Mouse (Mus musculus) heart, adult 18-20 months (tissue): ENCODE measurements around the gene Snx25. TPM values are rescaled to one million over a fixed set of nuclear protein-coding genes. Genes with fewer than 3 reads are reported as not detected.

Experiments
- DNase-seq, 2 experiments: peaks; one replicate each; pipeline ENCODE4 v3.0.0; 2021 to 2022; ENCODE audit warnings: mixed read lengths in 1 of 2
- long read RNA-seq, 2 experiments: library from polyadenylated mRNA; stranded (forward); transcript quantifications; one replicate each; pipeline ENCODE4 v2.0.0; 2021
- total RNA-seq, 2 experiments: library from RNA; stranded (reverse); gene quantifications; 2 replicates each; pipeline ENCODE4 v1.2.3; 2021

The Snx25 gene
- 1 to 10 TPM; 8.1 to 8.3 TPM for total RNA-seq
- long read RNA-seq, experiment 1, transcript Snx25-203 (19 exons, 3,445 nt) = major isoform, 7 of 16 reads
- long read RNA-seq, experiment 1, partial matches to known transcripts = 2 of 16 reads
- long read RNA-seq, experiment 1, other reads (novel, unspliced or antisense) = 7 of 16 reads
- long read RNA-seq, experiment 2, partial matches to known transcripts = 0 of 7 reads
- long read RNA-seq, experiment 2, other reads (novel, unspliced or antisense) = 7 of 7 reads

- peak; percentile 91 to 92 for DNase-seq
Observed at GRCm38 (mm10) chr8:46152064-46153031, at the start of gene Snx25. Gene Snx25, minus strand, starts transcription at chr8:46152159.

GRCm38 (mm10) chr8:46197673-46198072 is 45.7 kb upstream of the Snx25 start:
- no peak for DNase-seq

GRCm38 (mm10) chr8:46196877-46197276 is 44.9 kb upstream of the Snx25 start:
- no peak for DNase-seq

GRCm38 (mm10) chr8:46193100-46193499 is 41.1 kb upstream of the Snx25 start:
- no peak for DNase-seq

- DNase-seq = peak; percentile 31 to 79
Observed at GRCm38 (mm10) chr8:46185361-46185760, 33.4 kb upstream of the Snx25 start.

GRCm38 (mm10) chr8:46180136-46180535 is 28.2 kb upstream of the Snx25 start:
- no peak for DNase-seq

- no peak for DNase-seq
Observed at GRCm38 (mm10) chr8:46173651-46174050, 21.7 kb upstream of the Snx25 start.

GRCm38 (mm10) chr8:46163870-46164190 is 11.9 kb upstream of the Snx25 start:
- no peak for DNase-seq

- peak; percentile 97 to 98 for DNase-seq
Observed at GRCm38 (mm10) chr8:46162953-46163869, 11.3 kb upstream of the Snx25 start.

GRCm38 (mm10) chr8:46153042-46153441 is 1.1 kb upstream of the Snx25 start:
- DNase-seq = no peak

GRCm38 (mm10) chr8:46151202-46152062 is 527 bp downstream of the Snx25 start, which contains the start of gene Cfap97:
Gene Cfap97, plus strand, starts transcription at chr8:46151771.
- peak; percentile 39 to 62 for DNase-seq

GRCm38 (mm10) chr8:46149782-46150181 is 2.2 kb downstream of the Snx25 start:
- no peak for DNase-seq

- DNase-seq = no peak
Observed at GRCm38 (mm10) chr8:46149306-46149705, 2.7 kb downstream of the Snx25 start.

- DNase-seq = no peak
Observed at GRCm38 (mm10) chr8:46146173-46146572, 5.8 kb downstream of the Snx25 start.

GRCm38 (mm10) chr8:46143924-46144323 is 8.0 kb downstream of the Snx25 start:
- DNase-seq = no peak

GRCm38 (mm10) chr8:46143470-46143869 is 8.5 kb downstream of the Snx25 start:
- no peak for DNase-seq

GRCm38 (mm10) chr8:46142498-46143081 is 9.4 kb downstream of the Snx25 start:
- no peak for DNase-seq

GRCm38 (mm10) chr8:46141688-46142087 is 10.3 kb downstream of the Snx25 start:
- DNase-seq = no peak

- DNase-seq = no peak
Observed at GRCm38 (mm10) chr8:46140376-46141120, 11.4 kb downstream of the Snx25 start.
